Mouse (Mus musculus) left cerebral cortex, adult 18-20 months (tissue): ENCODE measurements around the gene Gpcpd1. TPM values are rescaled to one million over a fixed set of nuclear protein-coding genes. Genes with fewer than 3 reads are reported as not detected.
A peak's percentile ranks its signal among the peaks of the same experiment; 100 is the strongest.

Source experiments
- DNase-seq, 2 experiments: peaks; one replicate each; pipeline ENCODE4 v3.0.0; 2021 to 2022; ENCODE audit warnings: low spot score in 2 of 2, mixed read lengths in 1 of 2
- total RNA-seq, 2 experiments: library from RNA; stranded (reverse); gene quantifications; 2 replicates each; pipeline ENCODE4 v1.2.3; 2021

Gene Gpcpd1
- total RNA-seq, 2 experiments from 2014 or later: 69.9 to 77.5 TPM

GRCm38 (mm10) chr2:132589906-132590538 lies 2.5 kb upstream of the Gpcpd1 start:
- DNase-seq: no peak

GRCm38 (mm10) chr2:132586006-132586405 lies 1.5 kb downstream of the Gpcpd1 start:
- DNase-seq: no peak

- DNase-seq: no peak
These were observed 3.3 kb downstream of the Gpcpd1 start for GRCm38 (mm10) chr2:132584191-132584590.

DNA sequence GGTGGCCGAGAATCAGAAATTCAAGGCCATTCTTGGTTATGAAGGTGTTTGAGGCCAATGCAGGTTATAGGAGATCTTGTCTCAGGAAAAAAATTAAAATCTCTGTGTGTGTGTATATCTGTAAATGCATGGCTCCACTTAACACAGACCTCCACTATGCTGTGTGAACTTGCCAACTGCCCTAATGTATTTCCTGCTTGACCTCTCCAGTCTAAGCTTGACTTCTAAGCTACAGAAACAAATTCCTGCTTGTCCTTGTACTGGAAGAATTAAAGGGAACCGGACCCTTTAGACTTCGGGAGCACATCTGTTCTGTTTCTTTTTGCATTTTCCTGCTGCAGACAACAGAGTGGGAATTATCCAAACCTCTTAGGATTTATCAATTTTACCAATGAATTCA lies 4.4 kb downstream of the Gpcpd1 start:
- DNase-seq: no peak

GRCm38 (mm10) chr2:132582227-132582626 lies 5.3 kb downstream of the Gpcpd1 start:
- DNase-seq: peak; percentile 70 to 75

DNA sequence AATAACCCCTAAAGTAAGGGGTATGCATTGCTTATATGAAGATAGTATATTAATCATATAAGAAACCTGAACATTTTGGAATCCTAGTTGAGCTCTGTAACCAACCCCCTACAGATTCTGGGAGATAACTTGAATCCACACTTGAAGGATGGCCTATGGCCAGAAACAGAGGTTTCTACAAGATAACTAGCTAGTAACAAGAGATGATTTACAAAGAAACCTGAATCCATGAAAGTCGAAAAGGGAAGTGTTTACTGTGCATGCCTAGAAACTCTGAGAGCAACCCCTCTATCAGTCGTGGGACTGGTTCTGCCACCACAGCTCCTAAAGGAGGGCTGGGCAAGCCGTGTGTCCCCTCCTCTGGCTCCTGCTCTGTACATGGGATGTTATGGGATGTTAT lies 7.8 kb downstream of the Gpcpd1 start:
- DNase-seq: no peak

GRCm38 (mm10) chr2:132578711-132579110 lies 8.8 kb downstream of the Gpcpd1 start:
- no peak for DNase-seq

- DNase-seq: peak; percentile 95 to 97
These were observed 9.5 kb downstream of the Gpcpd1 start for GRCm38 (mm10) chr2:132578059-132578458.

- peak in 1 of 2 experiments; percentile 32 for DNase-seq
These were observed 10.0 kb downstream of the Gpcpd1 start for GRCm38 (mm10) chr2:132577431-132577981.

DNA sequence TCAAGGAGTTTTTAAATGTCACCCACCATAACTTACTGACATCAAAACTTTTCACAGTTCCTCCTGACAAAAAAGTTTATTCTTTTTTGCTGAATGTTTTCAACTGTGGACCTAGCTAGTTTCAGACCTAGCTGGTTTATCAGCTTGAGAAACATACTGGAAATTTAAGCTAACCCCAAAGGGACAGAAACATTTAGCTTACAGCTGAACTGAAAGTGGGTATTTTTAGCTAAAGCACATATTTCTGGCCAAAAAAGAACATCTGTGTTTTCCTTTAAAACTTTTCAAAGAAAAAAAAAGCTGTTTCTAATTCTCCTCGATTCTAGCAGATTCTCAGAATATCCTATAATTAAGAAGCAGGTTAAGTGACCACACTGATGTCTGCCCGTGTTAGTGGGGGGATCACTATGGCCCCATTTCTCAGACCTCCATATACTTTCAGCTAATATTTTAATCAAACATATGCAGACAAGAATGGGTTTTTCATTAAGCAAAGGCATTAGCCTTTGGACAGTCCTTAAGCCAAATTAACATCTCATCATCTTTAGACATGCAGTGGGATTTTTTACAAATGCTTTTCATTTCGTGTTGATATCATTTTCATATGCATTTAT lies 10.9 kb downstream of the Gpcpd1 start:
- no peak for DNase-seq

GRCm38 (mm10) chr2:132575759-132576439 lies 11.6 kb downstream of the Gpcpd1 start:
- peak in 1 of 2 experiments; percentile 14 for DNase-seq

- DNase-seq: no peak
These were observed 12.3 kb downstream of the Gpcpd1 start for GRCm38 (mm10) chr2:132575256-132575655.

DNA sequence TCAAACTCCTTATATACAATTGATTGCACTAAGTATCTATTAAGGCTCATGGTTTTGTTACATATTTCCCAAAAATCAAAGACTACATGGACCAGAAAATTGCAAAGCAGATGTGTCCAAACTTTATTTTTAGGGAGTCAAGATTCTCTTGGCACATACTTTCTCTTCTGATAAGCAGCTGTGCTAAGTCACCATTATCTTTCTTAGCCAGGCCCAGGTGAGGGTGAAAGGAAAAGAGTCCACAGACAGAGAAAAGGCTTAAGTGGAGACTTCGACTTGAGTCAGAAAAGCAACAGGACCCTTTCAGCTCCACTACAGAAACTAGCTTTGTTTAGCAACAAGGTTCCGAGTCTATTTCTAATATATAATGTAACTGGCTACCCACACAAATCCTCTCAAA lies 14.2 kb downstream of the Gpcpd1 start:
- no peak for DNase-seq

DNA sequence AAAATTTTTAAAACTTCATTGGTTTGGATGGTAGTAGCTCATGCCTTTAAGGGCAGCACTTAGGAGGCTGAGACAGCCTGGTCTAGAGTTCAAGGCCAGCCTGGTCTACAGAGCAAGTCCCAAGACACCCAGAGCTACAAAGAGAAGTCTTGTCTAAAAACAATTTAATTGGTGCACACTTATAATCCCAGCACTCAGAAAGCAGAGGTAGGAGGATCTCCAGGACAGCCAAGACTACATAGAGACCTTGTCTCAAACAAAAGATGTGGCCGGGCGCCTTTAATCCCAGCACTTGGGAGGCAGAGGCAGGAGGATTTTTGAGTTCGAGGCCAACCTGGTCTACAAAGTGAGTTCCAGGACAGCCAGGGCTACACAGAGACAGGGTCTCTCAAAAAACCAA lies 14.9 kb downstream of the Gpcpd1 start:
- DNase-seq: no peak

- no peak for DNase-seq
These were observed 16.2 kb downstream of the Gpcpd1 start for GRCm38 (mm10) chr2:132571301-132571700.

DNA sequence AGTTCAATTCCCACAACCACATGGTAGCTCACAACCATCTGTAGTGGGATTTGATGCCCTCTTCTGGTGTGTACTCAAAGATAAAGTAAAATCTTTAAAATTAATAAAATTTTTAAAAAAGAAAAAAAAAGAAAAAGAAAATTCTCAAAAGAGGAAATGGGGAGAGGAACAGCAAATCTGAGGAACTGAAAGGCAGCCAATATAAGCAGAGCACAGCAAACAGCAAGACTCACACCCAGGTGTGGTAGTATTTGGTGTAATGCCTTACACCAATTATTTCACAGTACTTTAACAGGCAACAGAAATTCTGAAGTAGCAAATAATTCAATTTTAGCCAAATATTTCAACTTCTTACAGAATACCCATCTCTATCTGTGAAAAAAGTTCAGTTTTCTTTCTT lies 16.7 kb downstream of the Gpcpd1 start:
- DNase-seq: no peak

GRCm38 (mm10) chr2:132569686-132570085 lies 17.8 kb downstream of the Gpcpd1 start:
- no peak for DNase-seq

GRCm38 (mm10) chr2:132567414-132567813 lies 20.1 kb downstream of the Gpcpd1 start:
- no peak for DNase-seq

- DNase-seq: no peak
These were observed 25.7 kb downstream of the Gpcpd1 start for GRCm38 (mm10) chr2:132561860-132562259.

DNA sequence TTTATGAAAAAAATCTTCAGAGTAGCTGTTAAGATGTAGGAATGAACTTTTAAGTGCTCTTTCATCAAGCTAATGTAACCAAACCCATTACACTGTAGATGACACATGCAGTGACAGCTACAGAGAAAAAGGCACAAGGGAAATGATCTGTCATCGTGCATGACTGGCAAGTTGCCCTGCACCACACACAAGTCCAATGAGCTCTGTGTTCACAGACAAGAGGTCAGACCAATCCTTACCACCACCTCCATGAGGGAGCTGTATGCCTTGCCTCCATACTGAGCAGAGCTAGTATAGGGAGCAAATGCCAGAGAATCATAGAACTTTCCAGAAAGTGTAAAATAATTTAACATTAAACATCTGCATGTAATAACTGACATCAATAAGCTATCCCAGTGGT lies 59.7 kb downstream of the Gpcpd1 start:
- DNase-seq: no peak

DNA sequence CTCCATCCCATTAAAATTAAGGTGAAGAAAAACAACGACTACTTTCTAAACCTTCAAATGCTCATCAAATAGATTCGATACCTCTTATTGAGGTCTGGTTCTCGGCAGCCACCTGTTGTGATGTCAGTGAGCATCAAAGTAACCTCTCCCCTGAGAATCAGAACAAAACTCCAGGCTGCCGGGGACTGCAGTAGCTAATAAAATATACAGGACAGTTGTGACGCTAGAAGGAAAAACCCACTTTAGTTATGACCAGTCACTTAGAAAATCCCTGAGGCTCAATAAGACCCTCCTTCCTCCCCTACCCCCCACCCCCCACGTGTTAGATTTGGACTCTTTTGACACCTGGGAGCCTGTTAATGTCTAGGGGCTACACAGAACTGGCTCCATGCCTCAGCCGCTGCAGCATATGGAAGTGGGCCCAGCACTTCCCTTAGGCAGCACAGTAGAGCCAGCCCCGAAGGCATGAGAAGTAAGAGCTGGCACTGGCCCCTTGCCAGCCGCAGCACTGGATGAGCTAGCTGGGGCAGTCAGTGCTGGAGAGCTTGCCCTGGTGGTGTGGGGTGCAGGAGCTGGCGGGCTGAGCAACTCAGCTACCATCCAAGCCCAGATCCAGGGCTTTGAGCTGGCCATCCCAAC lies 60.5 kb downstream of the Gpcpd1 start:
- DNase-seq: no peak

DNA sequence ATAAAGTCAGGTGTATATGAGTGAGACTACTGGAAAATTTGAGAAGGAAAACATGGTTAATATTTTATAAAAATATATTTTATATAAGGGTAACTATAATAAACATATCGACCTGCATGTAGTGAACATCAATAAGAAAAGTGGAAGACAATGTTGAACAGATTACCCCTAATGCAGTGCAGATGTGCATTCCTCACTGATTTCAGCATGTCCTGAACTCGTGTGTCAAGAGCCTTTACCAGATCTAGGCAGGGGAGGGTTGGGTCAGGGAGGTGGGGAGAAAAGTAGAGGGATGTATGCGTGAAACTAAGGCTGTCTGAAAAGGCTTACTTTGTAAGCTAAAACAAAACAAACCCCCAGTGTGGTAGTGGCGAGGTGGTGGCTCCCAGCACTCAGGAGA lies 61.4 kb downstream of the Gpcpd1 start:
- DNase-seq: no peak
